Mouse (Mus musculus) testis, postnatal 10 days (tissue): Measurements from ENCODE around the gene Cry2.
A peak's percentile ranks its signal among the peaks of the same experiment; 100 is the strongest.
"Not testable (repeated sequence)": the region's sequence is repeated elsewhere in the genome, so short reads cannot be mapped to it uniquely, and the experiment has no call there.

Experiments
- DNase-seq: peaks from one replicate; pipeline ENCODE4 v3.0.0; 2021; ENCODE audit warnings: low spot score

The Cry2 gene

DNA sequence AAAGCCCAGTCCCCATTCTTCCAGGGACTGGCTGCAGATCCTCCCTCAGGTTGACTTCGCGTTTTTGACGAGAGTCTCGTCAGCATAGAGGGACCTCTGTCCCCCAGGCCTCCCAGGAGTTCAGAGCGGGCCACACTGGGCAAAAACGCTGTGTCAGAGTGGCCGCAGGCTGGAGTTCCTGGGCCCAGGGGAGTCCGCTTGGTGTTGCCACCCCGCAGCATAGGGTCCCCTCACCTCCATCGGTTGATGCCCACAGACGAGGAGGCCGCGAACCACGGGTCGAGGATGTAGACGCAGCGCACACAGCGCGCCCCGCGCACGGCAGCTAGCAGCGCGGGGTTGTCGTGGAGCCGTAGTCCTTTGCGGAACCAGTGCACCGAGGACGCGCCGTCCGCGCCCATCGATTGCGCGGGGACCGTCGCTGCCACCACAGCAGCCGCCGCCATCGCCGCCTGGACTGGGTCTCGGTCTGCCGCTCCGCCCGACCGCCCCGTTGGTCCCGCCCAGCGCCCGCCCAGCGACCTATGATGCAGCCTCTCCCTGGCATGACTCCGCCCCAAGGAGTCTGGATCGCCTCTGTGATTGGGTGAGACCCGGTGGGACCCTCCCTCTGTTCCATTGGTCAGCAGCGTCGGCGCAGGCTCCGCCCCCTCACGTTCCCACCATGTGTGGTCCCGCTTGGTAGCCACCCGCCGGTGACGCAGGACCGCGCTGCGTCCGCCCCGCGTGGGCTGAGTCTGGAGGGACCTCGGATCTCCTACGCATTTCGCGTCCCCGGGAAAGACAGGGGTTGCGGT is at the start of gene Cry2:
Cry2 (minus strand) TSS at position 466 of the 797 bp plus-strand sequence.
- DNase-seq = peak; percentile 99

DNA sequence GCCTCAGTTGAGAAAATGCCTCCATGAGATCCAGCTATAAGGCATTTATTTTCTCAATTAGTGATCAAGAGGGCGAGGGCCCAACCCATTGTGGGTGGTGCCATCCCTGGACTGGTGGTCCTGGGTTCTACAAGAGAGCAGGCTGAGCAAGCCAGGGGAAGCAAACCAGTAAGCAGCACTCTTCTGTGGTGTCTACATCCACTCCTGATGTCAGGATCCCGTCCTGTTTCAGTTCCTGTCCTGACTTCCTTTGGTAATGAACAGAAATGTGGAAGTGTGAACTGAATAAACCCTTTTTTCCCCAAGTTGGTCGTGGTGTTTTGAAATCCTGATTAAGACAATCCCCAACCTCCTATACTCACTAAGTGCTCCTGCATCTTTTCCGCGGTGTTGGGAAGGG is 49.7 kb upstream of the Cry2 start:
- no peak for DNase-seq

DNA sequence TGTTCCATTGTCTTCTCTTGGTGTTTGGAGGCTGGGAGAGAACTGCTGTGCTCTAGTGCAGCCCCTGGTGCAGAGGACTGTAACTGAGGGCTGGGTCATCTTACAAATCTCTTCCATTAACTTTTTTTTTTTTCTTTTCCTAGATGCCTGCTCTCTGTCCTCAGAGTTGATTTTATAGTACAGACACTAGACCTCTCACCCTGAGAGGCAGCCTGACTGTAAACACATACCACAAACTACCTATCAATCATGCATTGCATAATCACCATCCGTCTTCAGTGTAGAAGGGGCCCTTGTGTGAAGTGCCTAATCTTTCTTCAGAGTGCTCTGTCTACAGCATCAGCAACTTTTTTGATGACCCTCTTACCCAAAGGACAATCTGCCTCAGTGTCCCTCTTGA is 48.7 kb upstream of the Cry2 start:
- DNase-seq = no peak

DNA sequence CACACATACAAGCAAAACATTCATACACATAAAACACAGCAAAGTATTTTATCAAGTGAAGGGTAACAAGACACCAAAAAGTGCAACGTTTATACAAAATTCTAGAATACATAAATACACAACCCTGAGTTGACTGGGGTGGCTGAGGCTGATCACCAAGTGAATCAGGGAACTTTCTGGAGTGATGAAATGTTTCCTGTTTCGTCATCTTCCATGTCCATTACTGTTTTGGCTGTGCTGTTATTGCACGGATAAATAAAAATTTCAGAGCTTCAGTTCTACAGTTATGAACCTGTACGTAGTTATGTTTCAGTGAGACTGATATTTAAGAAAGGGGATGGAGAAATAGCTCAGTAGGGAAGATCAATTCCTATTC is 44.5 kb upstream of the Cry2 start:
- DNase-seq = no peak

DNA sequence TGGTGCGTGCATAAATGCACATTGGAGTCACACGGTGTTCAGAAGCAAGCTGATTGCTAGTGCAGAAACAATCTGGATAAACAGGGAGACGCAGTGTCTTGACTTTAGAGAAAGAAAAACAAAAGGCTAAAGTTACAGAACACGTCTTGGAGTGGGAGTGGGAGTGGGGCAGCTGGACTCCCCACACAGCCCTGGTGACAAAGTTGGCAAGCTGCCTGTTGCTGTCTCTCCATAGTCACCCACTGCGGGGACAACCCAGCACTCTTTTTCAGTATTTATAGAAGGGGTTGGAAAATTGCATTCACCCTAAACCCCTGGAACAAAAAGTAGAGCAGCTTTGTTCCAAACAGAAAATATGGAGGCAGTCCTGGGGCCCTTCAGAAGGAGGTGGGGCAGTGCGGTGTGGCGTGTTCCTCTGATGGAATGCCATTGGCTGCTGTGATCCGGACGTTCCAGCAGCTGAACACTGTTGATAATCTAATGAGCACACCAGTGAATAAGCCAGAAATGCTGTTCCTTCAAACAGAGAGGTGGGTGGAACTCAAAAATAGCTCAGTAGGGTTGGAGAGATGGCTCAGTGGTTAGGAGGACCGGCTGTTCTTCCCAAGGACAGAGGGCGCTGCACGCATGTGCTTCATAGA is 43.9 kb upstream of the Cry2 start:
- peak; percentile 56 for DNase-seq

DNA sequence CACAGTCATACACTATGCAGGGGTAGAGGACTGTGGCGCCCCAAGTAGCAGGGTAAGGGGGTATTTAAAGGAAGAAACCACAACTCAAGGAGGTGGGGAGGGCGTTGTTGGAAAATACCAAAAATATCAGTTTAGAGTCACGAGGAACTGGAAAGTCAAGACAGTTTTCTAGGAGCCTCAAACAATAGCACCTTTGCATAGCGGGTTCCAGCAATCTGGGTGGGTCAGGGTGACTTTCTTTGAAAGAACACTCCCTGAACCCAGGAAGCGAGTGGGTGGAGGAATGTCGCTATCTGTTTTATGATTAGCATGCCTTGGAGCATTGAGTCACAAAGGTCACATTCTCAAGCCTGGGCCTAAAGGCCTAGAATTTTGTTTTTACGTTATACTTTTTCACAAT is 42.7 kb upstream of the Cry2 start:
- DNase-seq = not testable (repeated sequence)

DNA sequence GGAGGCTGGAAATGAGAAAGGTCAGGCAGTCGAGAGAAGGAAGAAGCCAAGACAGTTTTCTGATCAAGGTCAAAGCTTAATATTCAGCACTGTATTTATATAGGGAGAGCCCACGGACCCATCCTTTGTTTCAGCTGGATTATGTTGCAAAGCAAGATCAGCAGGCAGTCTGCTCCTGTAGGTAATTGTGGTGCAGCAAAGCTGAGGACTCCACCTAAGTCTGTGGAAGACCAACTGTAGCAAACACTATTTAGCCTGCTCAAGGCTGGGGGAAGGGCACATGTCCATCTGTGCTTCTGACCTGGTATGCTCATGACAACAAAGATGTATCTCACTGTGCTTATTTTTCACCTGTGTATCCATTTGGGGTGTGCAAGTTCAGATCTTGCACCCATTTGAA is 41.9 kb upstream of the Cry2 start:
- DNase-seq = no peak

DNA sequence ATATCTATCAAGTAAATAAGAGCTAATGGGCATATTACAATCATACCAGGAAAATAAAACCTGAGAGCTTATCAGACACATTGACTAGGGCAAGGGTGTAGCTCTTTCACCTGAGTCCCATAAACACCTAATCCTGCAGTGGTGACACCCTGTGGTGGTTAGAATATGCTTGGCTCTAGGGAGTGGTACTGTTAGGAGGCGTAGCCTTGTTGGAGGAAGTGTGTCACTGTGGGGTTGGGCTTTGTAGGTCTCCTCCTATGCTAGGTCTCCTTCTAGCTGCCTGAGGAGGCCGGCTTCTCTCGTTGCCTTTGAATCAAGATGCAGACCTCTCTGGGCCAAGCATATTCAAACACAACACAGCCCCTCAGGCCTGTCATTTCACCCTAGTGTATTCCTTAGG is 41.1 kb upstream of the Cry2 start:
- DNase-seq = no peak

DNA sequence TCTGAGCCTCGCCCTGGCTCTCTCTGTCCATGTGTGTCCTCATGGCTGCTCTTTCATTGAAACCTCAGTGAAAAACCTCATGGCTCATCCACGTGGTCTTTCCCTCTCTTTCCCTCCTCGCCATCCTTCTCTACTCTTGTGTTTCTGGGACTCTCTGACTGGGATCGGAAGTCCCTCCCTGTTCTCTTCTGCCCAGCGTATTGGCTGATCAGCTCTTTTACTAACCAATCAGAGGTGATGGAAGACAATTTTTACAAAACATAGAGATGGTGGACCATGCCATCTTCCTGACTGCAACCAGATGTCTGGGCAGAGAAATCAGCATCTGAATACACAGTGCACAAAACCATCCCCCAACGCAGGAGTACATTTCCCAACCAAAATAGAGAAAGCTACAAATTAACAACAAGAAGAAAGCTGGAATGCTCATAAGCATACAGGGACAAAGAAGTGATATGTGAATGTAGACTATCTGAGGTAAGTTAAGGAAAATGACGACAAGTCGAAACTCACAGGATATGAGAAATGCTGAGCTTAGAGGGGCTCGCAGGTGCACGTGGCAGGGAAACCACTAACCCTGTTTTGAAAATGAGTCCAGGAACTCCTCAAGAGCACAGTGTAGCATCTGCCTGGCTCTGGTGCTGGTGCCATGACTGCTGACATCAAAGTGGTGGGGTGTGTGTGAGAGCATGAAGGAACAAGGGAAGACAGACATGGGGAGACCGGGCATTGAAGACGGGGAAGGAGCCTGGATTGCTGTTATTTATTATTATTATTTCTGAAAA is 38.2 kb upstream of the Cry2 start:
- DNase-seq = no peak

DNA sequence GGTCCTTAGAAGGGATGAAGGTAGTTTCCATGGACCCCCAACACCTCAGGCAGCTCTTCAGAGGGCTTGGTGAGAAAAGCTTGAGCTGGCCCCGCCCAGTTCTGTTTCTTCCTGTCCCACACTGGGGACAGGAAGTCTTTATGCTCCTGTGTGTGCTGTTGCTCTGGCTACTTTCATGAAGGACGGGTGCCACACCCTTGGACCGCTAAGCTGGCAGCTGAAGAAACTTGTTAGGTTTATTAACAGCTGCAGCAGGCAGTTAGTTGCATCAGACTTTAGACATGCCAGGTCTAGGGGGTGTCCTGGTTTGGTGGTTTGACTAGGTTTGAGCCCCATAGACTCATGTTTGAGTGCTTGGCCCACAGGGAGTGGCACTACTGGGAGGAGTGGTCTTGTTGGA is 30.8 kb upstream of the Cry2 start:
- DNase-seq = no peak

DNA sequence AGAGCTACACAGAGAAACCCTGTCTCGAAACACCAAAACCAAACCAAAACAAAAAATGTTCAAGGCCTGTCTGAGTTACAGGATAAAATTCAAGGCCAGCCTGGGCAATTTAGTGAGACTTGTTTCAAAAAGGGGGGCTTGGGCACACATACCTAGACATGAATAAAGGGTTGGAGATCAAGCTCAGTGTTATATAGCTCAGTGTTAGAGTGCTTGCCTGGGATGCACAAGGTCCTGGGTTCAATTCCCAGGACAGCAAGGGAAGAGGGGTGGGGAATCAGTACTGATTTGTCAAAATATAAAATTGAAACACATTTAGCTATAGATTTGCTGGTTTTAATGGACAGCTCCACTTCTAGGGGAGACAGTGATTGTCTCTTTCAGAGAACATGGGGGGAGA is 27.4 kb upstream of the Cry2 start:
- DNase-seq = no peak

DNA sequence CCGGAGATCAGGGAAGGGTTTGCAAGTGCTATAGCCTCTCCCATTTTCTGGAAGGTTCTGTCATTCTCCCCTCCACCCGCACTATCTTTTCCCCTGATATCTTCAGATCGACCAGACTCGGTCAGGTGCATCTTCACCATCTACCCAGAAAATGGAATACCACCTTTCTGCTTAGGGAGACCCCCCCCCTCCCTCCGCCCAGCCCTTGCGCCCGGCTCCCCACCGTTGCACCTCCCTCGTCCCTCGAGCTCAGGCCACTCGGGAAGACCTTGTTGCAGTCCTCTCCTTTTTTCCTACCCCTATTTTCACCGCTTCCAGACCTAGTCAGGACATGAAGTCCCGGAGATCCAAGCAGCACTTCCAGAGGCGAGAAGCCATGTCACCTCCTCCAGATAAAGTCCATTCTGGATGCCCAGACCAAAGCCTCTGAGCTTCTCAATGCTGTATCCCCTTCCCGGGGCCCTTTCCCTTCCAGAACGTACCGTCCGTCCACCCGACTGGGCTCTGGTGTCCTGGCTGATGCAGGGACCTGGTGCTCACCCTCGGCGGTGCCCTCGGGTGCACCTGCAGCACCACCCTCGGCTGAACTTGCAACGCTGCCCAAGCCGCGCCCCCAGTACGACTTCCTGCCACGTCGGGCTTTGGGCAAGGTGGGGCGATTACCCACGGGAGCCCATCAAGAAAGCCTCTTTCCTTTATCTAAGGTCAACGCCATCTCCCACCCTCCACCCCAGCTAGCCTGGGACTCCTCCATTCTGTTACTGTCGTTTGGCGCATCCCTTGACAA is 26.3 kb upstream of the Cry2 start, which contains the start of gene Slc35c1:
Slc35c1 (minus strand) TSS at position 618 of the 787 bp plus-strand sequence.
- peak; percentile 48 for DNase-seq

DNA sequence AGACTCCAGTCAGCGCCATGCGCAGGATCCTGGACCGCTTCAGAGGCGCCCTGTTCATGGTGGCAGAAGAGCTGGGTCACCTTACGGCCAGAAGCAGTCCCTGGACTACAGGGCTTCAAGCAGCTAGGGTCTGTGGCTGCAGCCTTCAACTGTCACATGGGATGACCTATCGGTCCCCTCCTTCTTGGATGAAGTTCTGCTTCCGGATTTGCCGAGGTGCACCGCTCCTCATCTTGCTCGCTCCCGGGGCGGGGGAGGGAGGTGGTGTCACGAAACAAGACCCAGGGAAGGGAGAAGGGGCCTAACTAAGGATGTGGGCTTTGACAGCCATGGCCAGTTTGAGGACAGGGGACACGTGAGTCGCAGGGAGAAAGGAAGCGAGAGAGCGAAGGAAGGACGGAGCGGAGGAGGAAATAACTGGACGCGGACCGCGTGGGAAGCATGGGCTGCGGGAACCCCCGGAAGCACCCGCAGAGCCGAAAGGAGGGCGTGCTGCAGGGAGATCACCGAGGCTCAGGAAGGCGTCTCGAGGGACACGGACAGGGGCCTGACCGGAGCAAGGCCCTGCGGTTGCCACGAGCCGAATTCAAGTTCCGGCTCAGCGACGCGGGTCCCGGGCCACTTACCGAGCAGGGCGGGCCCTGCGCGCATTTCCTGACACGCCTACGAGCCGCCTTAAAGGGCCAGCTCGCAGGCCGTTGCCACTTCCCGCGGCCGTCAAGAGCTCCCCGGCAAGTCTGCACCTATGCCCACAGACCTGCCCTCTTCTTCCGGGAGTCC is 25.5 kb upstream of the Cry2 start:
- peak; percentile 78 for DNase-seq

DNA sequence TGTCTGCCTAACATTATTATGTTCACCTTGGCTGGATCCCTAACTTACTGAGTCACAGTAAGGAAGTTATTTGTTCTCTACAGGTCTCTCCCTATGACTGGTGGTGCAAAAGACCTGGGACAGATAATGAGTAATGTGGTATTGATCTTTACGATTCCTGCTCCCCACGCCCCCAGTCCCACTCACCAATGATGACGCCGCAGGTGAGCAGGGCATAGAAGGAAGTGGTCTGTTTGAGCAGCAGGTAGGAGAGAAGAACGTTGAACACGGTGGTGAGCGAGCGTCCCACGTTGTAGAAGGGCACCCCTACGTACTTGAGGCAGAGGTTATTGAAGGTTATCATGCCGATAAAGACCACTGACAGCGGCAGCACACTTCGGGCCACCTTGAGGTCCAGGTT is 24.6 kb upstream of the Cry2 start:
- DNase-seq = no peak

DNA sequence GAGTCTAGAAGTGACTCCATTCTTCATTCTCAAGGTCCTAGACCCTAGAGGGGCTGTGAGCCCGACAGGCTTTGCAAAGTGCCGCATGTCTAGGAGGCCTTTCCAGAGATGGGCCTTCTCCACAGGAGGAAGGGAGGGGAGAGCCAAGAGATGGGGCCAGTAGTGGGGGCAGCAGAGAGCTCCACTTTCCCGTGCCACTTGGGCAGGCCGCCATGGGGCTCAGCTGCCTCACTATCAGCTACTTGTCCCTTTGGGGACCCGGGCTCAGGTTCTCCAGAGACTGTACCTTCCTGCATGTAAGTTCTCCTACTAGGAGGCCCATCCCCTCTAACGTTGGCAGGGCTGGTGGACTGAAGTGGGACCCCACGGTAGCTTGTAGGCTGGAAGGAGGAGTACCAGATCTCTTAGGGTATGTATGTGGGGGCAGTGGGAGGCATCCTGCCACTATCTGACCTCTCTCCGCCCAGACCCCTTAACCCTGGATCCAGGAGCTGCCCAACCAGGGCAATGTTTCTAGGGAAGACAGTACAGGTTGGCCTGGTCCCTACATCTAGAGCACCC is 23.2 kb upstream of the Cry2 start:
- DNase-seq = no peak

DNA sequence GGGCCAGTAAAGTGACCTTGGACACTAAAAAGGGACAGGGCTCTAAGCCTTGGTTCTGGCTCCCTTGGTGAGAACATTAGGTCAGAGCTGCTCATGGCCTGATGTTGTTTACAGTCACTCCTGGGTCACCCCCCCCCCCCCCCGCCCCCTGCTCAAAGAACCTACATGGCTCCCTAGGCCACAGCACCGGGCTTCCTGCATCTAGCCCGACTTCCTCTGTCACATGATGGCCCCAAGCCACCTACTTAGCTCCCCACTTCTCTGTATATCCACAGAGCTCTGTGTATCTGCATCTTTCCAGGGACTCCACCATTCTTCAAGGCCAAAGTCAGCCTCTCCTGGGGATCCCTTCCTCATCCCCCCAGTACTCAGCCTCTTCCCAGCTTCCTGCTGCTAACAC is 21.9 kb upstream of the Cry2 start:
- no peak for DNase-seq

DNA sequence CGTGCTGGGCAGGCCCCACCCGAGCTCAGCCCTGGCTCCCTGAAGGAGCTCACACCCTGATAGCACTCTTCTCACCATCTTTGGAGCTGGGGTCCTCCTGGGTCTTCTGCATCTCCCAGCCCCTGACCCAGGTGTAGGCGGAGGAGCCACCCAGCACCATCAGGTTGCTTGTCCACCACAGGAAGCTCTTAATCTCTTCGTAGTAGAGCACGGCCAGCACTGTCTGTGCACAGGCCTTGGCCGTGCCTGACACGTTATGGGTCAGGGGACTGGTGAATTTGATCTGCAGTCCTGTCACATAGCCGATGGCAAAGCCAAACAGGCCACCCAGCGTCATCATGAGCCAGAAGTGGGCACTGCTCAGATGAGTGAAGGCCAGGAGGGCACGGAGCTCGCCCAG is 20.3 kb upstream of the Cry2 start:
- no peak for DNase-seq

DNA sequence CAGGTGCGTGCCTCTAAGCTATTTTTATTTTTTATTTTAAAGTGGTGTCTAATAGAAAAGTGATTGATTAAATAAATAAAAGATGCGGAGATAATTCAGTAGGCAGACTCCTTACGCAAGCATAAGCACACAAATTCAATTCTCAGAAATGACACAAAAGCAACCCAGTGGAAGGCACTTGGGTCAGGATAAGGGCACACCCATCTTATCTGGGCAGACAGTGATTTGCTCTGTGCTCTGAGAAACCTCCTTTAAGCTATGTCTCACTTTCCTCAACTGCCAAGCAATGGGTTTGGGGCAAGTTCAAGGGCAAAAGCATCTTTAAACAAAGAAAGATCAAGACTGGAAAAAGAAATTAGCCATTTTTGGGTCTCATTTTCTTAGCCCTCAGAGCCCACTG is 17.3 kb upstream of the Cry2 start:
- DNase-seq = no peak

DNA sequence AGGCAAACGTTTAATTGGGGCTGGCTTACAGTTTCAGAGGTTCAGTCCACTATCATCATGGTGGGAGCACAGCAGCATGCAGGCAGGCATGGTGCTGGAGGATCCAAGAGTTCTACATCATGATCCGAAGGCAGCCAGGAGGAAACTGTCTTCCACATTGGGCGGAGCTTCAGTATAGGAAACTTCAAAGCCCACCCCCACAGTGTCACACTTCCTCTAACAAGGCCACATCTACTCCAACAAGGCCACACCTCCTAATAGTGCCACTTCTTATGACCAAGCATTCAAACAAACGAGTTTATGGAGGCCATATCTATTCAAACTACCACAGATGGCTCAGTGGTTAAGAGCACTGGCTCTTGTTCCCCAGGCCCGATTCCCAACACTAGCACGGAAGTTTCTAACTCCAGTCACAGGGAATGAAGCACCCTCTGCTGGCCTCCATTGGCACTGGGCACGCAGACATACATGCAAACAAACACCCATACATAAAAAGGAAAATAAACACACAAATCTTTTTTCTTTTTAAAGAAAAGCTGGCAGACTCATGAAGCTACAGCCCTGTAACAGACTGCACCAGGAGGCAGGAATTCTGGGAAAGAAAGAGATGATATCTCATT is 13.4 kb upstream of the Cry2 start:
- DNase-seq = no peak

DNA sequence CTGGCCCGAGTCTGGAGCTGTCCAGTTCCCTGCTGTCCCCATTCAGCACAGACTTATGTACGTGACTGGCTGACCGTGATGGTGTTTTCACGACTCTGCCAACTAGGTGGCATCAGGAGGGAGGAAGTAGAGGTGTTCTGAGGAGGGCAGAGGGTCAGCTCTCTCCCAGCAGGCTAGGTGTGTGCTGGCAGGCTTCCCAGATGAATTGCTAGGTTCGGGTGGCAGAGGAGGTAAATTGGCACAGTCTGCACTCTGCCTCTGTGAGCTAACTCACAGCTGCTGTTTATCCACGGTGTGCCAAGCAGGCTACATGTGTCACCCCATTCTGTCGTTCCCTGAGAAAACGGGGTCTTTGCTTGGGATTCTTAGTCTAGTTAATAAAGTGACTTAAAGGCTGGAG is 12.8 kb upstream of the Cry2 start:
- DNase-seq = no peak

DNA sequence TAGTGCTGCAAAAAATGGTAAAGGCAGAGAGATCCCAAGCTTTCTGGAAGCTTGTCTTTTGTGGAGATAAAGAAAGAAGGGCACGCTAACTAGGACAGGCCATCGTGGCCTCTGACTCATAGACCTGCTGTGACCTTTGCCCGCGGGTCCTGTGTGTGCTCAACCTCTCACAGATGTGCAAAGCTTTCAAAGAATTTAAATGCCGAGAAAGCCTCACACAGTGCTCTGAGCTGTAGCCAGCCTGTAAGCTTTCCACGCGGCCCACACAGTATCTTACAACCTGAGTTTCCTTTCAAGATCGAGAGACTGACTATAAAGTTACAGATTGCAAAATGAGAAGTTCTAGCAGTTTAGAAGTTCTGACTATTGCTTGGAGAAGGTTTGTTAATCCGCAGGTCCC is 12.0 kb upstream of the Cry2 start:
- DNase-seq = no peak
